Mouse (Mus musculus) C2C12 (cell line): Measurements from ENCODE around the gene Mat1a.

ENCODE experiments used
- CTCF ChIP-seq: IDR thresholded peaks from one replicate; pipeline ENCODE4 v1.5.1; 2011; ENCODE audit not compliant: control insufficient read depth, insufficient read depth, insufficient read length
- MAX ChIP-seq: IDR thresholded peaks from one replicate; pipeline ENCODE4 v1.6.1; 2011; ENCODE audit warnings: mild to moderate bottlenecking, control low read depth
- MYOD1 ChIP-seq: IDR thresholded peaks from one replicate; pipeline ENCODE4 v1.6.1; 2011; ENCODE audit warnings: low read depth; ENCODE audit not compliant: control insufficient read depth, insufficient read length
- MYOG ChIP-seq: IDR thresholded peaks from one replicate; pipeline ENCODE4 v1.6.1; 2011; ENCODE audit not compliant: control insufficient read depth, insufficient read length; ENCODE audit errors: extremely low read depth
- USF1 ChIP-seq: IDR thresholded peaks from one replicate; pipeline ENCODE4 v1.6.1; 2011; ENCODE audit warnings: low read depth, mild to moderate bottlenecking, control low read depth, moderate library complexity

- no peak for TF ChIP-seq MAX
- TF ChIP-seq CTCF, result no peak
- no peak for TF ChIP-seq USF1
- TF ChIP-seq MYOD1, result no peak
- no peak for TF ChIP-seq MYOG
Measured at GRCm38 (mm10) chr14:41147356-41147755, 42.5 kb downstream of the Mat1a start.
